Mouse (Mus musculus) E14TG2a.4 (cell line): Measurements from ENCODE around the gene Bcr.

ENCODE experiments used
- H3K27me3 ChIP-seq: 2 replicates; pipeline ENCODE4 v1.6.1; 2014; ENCODE audit warnings: low read length, control low read depth; ENCODE audit not compliant: insufficient read depth
- H3K36me3 ChIP-seq: 2 replicates; pipeline ENCODE4 v1.6.1; 2014; ENCODE audit warnings: low read length, control low read depth; ENCODE audit not compliant: insufficient read depth
- H3K4me1 ChIP-seq: replicated peaks from 2 replicates; pipeline ENCODE4 v1.6.1; 2014; ENCODE audit warnings: low read depth, low read length, control low read depth
- H3K4me3 ChIP-seq: replicated peaks from 2 replicates; pipeline ENCODE4 v1.5.1; 2014; ENCODE audit warnings: mild to moderate bottlenecking, low read length
- H3K9me3 ChIP-seq: 2 replicates; pipeline ENCODE4 v1.6.1; 2014; ENCODE audit warnings: low read length, control low read depth
- CTCF ChIP-seq: conservative IDR thresholded peaks from 2 replicates; pipeline ENCODE4 v1.5.1; 2014; ENCODE audit warnings: low read length
- NANOG ChIP-seq: IDR thresholded peaks from 2 replicates; pipeline ENCODE4 v1.6.1; 2014; ENCODE audit warnings: borderline replicate concordance, low read length, mixed read lengths
- POU5F1 ChIP-seq: IDR thresholded peaks from 2 replicates; pipeline ENCODE4 v1.6.1; 2014; ENCODE audit warnings: low read length, borderline replicate concordance

Gene Bcr

GRCm38 (mm10) chr10:75068086-75068485, 7.7 kb downstream of the Bcr start:
- Histone ChIP-seq H3K27me3 (peaks cover 8% of the 10 kb centered on the region), H3K4me1 (peaks cover 27% of the 10 kb centered on the region), H3K9me3 (peaks cover 9% of the 10 kb centered on the region), H3K4me3 (no peak overlapping the region), H3K36me3 (peaks cover 16% of the 10 kb centered on the region; the same call in 1 of the 2 replicates)
- TF ChIP-seq NANOG: no peak
- no peak for TF ChIP-seq POU5F1
- no peak for TF ChIP-seq CTCF

DNA sequence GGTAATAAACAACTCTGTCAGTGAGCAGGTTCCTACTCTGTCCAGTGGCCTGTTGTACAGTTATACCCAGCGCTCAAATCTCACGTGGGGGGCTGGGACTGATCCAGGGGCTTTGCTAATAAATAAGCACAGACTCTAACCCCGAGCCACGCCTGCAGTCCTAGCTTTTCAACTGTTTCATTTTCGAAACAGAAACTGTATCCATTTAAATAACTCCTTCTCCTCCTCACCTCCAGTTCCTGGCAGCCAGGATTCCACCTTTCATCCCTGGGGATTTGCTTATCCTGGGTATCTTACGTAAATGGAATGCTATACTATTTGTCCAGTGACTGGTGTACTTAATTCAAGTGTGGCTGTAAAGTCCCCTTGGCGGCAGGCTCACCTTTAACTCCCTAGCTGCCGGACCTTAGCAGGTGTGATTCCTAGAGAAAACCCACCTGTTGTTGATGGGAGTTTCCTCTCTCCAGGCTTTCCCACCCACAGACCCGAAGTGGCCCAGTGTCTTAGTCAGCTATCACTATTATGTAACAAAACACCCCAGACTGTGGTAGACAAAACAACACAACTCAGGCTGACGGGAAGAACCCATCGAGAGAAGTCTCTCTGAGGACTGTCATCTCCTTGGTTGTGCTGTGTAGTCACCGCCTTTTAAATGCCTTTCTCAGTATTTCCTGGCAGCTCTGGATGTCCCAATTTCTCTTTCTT, 8.4 kb downstream of the Bcr start:
- TF ChIP-seq CTCF: no peak
- no peak for TF ChIP-seq NANOG
- no peak for TF ChIP-seq POU5F1
- Histone ChIP-seq H3K9me3 (peaks cover 9% of the 10 kb centered on the region), H3K4me3 (no peak overlapping the region), H3K4me1 (peaks cover 20% of the 10 kb centered on the region), H3K36me3 (peaks cover 12% of the 10 kb centered on the region), H3K27me3 (0 out of 2 replicates have a peak, but pooled peaks cover 1% of the 10 kb centered on the region)

- no peaks in the 10 kb centered on the region for H3K27me3 ChIP-seq
- peaks cover 11% of the 10 kb centered on the region for H3K36me3 ChIP-seq
- TF ChIP-seq CTCF: no peak
- no peak for TF ChIP-seq POU5F1
- TF ChIP-seq NANOG: no peak
Measured at GRCm38 (mm10) chr10:75070281-75070976, 10.0 kb downstream of the Bcr start.

DNA sequence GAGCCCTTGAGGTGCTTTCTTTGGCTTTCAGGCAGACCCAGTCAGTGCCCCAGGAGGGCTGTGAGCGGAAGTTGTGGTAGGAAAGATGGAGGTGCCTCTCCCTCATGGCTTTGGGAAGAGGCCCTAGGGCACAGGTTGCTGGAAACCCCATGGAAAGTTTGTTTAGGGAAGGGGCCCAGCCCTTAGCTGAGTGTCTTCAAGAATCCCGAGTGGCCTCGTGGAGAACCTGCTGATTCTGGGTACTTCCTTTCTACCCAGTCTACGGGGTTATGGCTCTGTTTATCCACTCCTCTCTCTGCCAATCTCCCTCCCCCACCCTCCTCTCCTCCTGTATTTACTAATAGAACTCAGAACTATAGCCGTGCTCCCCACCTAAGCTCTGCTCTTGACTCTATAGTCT, 15.3 kb downstream of the Bcr start:
- Histone ChIP-seq H3K4me3 (no peak overlapping the region), H3K36me3 (peaks cover 12% of the 10 kb centered on the region)
- no peak for TF ChIP-seq CTCF

More at GRCm38 (mm10) chr10:75070281-75070976, 10.0 kb downstream of the Bcr start:
- H3K4me1 ChIP-seq: peaks cover 19% of the 10 kb centered on the region
- peaks cover 9% of the 10 kb centered on the region for H3K9me3 ChIP-seq
- H3K4me3 ChIP-seq: no peak overlapping the region

DNA sequence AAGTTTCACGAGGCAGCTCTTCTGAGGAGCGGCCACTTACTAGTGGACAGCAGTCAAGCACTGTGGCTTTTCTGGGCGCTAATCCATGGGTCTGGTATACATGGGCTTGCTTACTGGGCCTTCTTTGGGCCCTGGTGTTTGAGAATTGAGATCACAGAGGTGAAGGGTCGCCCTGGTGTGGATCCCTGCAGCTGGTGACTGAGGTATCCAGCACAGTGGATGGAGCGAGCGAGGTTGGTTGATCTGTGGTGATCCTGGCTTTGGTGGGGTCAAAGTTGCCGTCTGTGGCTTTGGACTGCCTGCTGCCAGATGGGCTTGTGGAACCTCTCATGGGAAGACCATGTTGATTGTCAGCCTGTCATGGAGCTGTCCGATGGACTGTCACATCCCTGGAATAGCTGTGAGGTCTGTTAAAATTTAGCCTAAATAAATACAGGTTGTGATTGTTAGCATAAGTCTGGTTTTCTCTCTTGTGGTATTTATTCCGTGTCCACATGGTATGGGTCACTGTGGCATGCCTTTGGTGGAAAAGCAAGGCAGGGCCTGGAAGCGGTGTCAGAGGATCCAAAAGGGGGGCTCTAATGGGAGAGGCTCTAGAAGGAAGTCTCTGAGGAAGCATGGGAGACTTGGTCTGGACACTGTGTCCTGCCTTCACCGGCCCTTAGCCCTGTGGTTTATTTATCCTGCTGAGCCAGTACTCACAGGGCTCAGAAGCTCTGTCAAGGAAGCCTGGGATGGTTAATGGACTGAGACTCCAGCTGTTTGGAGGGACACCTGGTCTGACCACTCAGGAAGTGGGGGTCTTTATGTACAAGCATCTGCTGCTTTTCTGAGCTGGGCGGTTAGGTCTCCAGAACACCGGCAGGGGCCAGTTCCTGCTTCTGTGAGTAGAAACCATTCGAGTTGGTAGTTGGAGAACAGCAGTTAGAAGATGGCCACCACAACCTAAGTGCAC, 18.1 kb downstream of the Bcr start:
- Histone ChIP-seq H3K4me3 (no peak overlapping the region), H3K27me3 (no peaks in the 10 kb centered on the region), H3K36me3 (peaks cover 4% of the 10 kb centered on the region), H3K4me1 (no peaks in the 10 kb centered on the region), H3K9me3 (no peaks in the 10 kb centered on the region)
- no peak for TF ChIP-seq NANOG
- no peak for TF ChIP-seq CTCF
- no peak for TF ChIP-seq POU5F1

More for the DNA sequence above, 15.3 kb downstream of the Bcr start:
- Histone ChIP-seq H3K9me3 (peaks cover 5% of the 10 kb centered on the region), H3K27me3 (no peaks in the 10 kb centered on the region), H3K4me1 (no peaks in the 10 kb centered on the region)

DNA sequence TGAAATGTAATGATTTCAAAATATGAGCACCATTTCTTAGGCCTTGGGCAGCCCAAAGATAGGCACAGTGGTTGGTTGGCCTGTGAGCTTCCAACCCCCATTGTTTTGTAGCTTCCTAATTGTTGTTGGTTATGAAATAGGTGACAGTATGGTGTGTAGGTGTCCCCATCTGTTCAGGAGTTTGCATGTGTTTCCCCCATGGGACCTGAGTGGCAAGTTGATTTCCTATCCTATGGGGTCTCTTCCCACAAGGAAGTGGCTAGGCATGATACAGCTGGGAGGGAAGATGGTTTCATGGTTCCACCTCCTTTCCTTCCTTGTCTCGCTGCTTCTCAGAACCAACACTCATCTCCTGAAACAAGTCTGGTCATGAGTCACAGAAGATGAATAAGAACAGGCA, 24.9 kb downstream of the Bcr start:
- no peak for TF ChIP-seq NANOG
- TF ChIP-seq POU5F1: no peak
- TF ChIP-seq CTCF: no peak
- Histone ChIP-seq H3K4me1 (no peaks in the 10 kb centered on the region), H3K4me3 (no peak overlapping the region), H3K27me3 (no peaks in the 10 kb centered on the region), H3K9me3 (peaks cover 7% of the 10 kb centered on the region), H3K36me3 (no peaks in the 10 kb centered on the region)

GRCm38 (mm10) chr10:75088471-75088870, 28.1 kb downstream of the Bcr start:
- Histone ChIP-seq H3K4me1 (peaks cover 11% of the 10 kb centered on the region), H3K4me3 (no peak overlapping the region), H3K9me3 (peaks cover 7% of the 10 kb centered on the region), H3K36me3 (no peaks in the 10 kb centered on the region), H3K27me3 (no peaks in the 10 kb centered on the region)
- TF ChIP-seq POU5F1 (no peak), NANOG (no peak), CTCF (no peak)
